Mouse (Mus musculus) c-Kit-negative CD71-positive TER-119-positive erythroid progenitor cells, embryonic 14.5 days (primary cell): ENCODE data around the gene Tpbgl.

Experiments used
- DNase-seq: peaks from one replicate; pipeline ENCODE4 v3.0.0-alpha.2; 2013; ENCODE audit warnings: low read depth, low spot score

The Tpbgl gene

GRCm38 (mm10) chr7:99642078-99642477 is 15.2 kb upstream of the Tpbgl start:
- DNase-seq: peak; percentile 63

- no peak for DNase-seq
Measured at GRCm38 (mm10) chr7:99641245-99641644, 14.3 kb upstream of the Tpbgl start.

GRCm38 (mm10) chr7:99633966-99634665 is 7.2 kb upstream of the Tpbgl start:
- DNase-seq: no peak

- DNase-seq: no peak
Measured at GRCm38 (mm10) chr7:99632286-99632685, 5.4 kb upstream of the Tpbgl start.

GRCm38 (mm10) chr7:99627366-99627765 is 463 bp upstream of the Tpbgl start:
- DNase-seq: no peak

GRCm38 (mm10) chr7:99625722-99626375 is 1.1 kb downstream of the Tpbgl start:
- DNase-seq: no peak

- DNase-seq: no peak
Measured at GRCm38 (mm10) chr7:99618860-99619259, 8.0 kb downstream of the Tpbgl start.

GRCm38 (mm10) chr7:99618264-99618663 is 8.6 kb downstream of the Tpbgl start:
- no peak for DNase-seq

GRCm38 (mm10) chr7:99607632-99608031 is 19.3 kb downstream of the Tpbgl start:
- DNase-seq: no peak

- DNase-seq: no peak
Measured at GRCm38 (mm10) chr7:99606766-99607165, 20.1 kb downstream of the Tpbgl start.

- no peak for DNase-seq
Measured at GRCm38 (mm10) chr7:99606303-99606702, 20.6 kb downstream of the Tpbgl start.

- no peak for DNase-seq
Measured at GRCm38 (mm10) chr7:99605058-99605457, 21.8 kb downstream of the Tpbgl start.

GRCm38 (mm10) chr7:99603875-99604662 is 22.8 kb downstream of the Tpbgl start:
- DNase-seq: no peak

GRCm38 (mm10) chr7:99598722-99599121 is 28.2 kb downstream of the Tpbgl start:
- DNase-seq: no peak

GRCm38 (mm10) chr7:99593868-99594803 is 32.8 kb downstream of the Tpbgl start:
- DNase-seq: peak; percentile 88

GRCm38 (mm10) chr7:99592669-99593068 is 34.2 kb downstream of the Tpbgl start:
- DNase-seq: no peak

- no peak for DNase-seq
Measured at GRCm38 (mm10) chr7:99590646-99591045, 36.3 kb downstream of the Tpbgl start.

GRCm38 (mm10) chr7:99590064-99590463 is 36.8 kb downstream of the Tpbgl start:
- DNase-seq: peak; percentile 81

GRCm38 (mm10) chr7:99585976-99586375 is 40.9 kb downstream of the Tpbgl start:
- DNase-seq: no peak

GRCm38 (mm10) chr7:99583625-99584024 is 43.3 kb downstream of the Tpbgl start:
- no peak for DNase-seq

GRCm38 (mm10) chr7:99582867-99583266 is 44.0 kb downstream of the Tpbgl start:
- DNase-seq: no peak
